Mouse (Mus musculus) heart, embryonic 12.5 days (tissue): ENCODE results near the gene Akt2. TPM values are rescaled to one million over a fixed set of nuclear protein-coding genes. Genes with fewer than 3 reads are reported as not detected.

ENCODE experiments used
- ATAC-seq: fragments of 200-750 bp; cut with Nextera tagmentation; 2 replicates; pipeline ENCODE4 v1.8.0; 2017; ENCODE audit warnings: moderate TSS enrichment, moderate library complexity; ENCODE audit not compliant: insufficient number of reproducible peaks, low FRiP score
- H3K27ac ChIP-seq: fragments of 300-500 bp; sonication (generic); 2 replicates; pipeline ENCODE4 v1.5.1; 2016; ENCODE audit warnings: mild to moderate bottlenecking, moderate library complexity; ENCODE audit not compliant: poor library complexity, severe bottlenecking
- H3K27me3 ChIP-seq: fragments of 300-500 bp; sonication (generic); replicated peaks from 2 replicates; pipeline ENCODE4 v1.6.1; 2016; ENCODE audit warnings: mild to moderate bottlenecking, moderate library complexity
- H3K36me3 ChIP-seq: fragments of 300-500 bp; sonication (generic); 2 replicates; pipeline ENCODE4 v1.6.1; 2016; ENCODE audit warnings: mild to moderate bottlenecking, moderate library complexity
- H3K4me1 ChIP-seq: fragments of 300-500 bp; sonication (generic); replicated peaks from 2 replicates; pipeline ENCODE4 v1.6.1; 2016; ENCODE audit warnings: mild to moderate bottlenecking
- H3K4me2 ChIP-seq: fragments of 300-500 bp; sonication (generic); 2 replicates; pipeline ENCODE4 v1.6.1; 2016; ENCODE audit warnings: mild to moderate bottlenecking, moderate library complexity
- H3K4me3 ChIP-seq: fragments of 300-500 bp; sonication (generic); 2 replicates; pipeline ENCODE4 v1.5.1; 2016; ENCODE audit warnings: mild to moderate bottlenecking
- H3K9ac ChIP-seq: fragments of 300-500 bp; sonication (generic); 2 replicates; pipeline ENCODE4 v1.6.1; 2016; ENCODE audit warnings: mild to moderate bottlenecking, moderate library complexity
- H3K9me3 ChIP-seq: fragments of 300-500 bp; sonication (generic); replicated peaks from 2 replicates; pipeline ENCODE4 v1.6.1; 2016; ENCODE audit warnings: mild to moderate bottlenecking, moderate library complexity
- WGBS: fragments of 180-500 bp; shearing (Covaris S2); methylation state at CpG from one replicate; pipeline ENCODE4 v1.1.7; 2016; 5-methylcytosine and 5-hydroxymethylcytosine counted together
- polyA plus RNA-seq: library from polyadenylated mRNA; unstranded; fragments of >200 nt; fragmentation: Nextera tagmentation; extraction: Ambion mirVana; gene quantifications from 2 replicates; pipeline ENCODE4 v1.2.1, GENCODE M21; 2016

Akt2 gene
- polyA plus RNA-seq, 1 experiment from 2014 or later: 85.0 TPM

- Histone ChIP-seq H3K27ac (peak overlapping the region; percentile 82), H3K4me2 (peak overlapping the region; percentile 39; the same call in 1 of the 2 replicates), H3K27me3 (no peaks in the 10 kb centered on the region), H3K4me3 (no peak overlapping the region), H3K9ac (no peak overlapping the region), H3K4me1 (peaks cover 22% of the 10 kb centered on the region), H3K36me3 (peaks cover 78% of the 10 kb centered on the region), H3K9me3 (no peaks in the 10 kb centered on the region)
- ATAC-seq: no peak
- 85% methylated on average over 1 of the region's 1 CpGs for WGBS
Observed at GRCm38 (mm10) chr7:27560978-27561377, 30.4 kb upstream of the Akt2 start.

DNA sequence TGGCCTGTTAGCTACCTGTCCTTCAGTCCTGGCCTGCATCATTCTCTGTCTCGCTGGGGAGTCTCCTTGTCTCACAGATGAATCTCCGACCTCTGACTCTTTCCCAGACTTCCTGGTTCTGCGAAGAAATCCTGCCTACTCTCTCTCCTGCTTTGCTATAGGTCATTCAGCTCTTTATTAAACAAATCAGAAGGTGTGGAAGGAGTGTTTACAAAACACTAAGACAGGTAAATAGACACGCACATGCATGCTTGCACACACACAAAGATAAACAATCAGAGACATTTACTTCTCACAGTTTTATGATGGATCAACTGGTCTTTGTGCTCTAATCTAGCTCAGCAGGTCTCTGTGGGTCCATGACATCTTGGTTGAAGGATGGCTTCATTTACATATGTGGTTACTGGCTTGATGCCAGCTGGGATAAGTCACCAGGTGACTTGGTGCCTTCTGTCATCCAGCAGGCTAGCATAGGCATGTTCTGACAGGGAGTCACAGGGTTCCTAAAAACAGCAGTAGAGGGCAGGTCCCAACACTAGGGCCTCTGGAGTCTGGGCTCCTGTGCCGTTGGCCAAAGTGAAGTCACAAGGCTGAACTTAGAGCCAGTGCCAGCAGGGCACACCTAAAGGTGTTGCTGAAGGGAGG, 21.6 kb upstream of the Akt2 start:
- H3K4me1 ChIP-seq: no peaks in the 10 kb centered on the region
- no peak overlapping the region for H3K4me3 ChIP-seq
- H3K27me3 ChIP-seq: no peaks in the 10 kb centered on the region
- H3K36me3 ChIP-seq: peaks cover 87% of the 10 kb centered on the region
- ATAC-seq: no peak
- WGBS: 87% methylated on average over 5 of the region's 5 CpGs
- H3K9me3 ChIP-seq: no peaks in the 10 kb centered on the region
- no peak overlapping the region for H3K9ac ChIP-seq
- H3K4me2 ChIP-seq: no peak overlapping the region
- H3K27ac ChIP-seq: no peak overlapping the region

GRCm38 (mm10) chr7:27572133-27572532, 19.2 kb upstream of the Akt2 start:
- no peak overlapping the region for H3K27ac ChIP-seq
- peaks cover 88% of the 10 kb centered on the region for H3K36me3 ChIP-seq
- H3K4me2 ChIP-seq: no peak overlapping the region
- ATAC-seq: no peak
- no peak overlapping the region for H3K4me3 ChIP-seq
- 93% methylated on average over 4 of the region's 4 CpGs for WGBS
- no peaks in the 10 kb centered on the region for H3K4me1 ChIP-seq
- H3K27me3 ChIP-seq: no peaks in the 10 kb centered on the region
- H3K9me3 ChIP-seq: no peaks in the 10 kb centered on the region
- no peak overlapping the region for H3K9ac ChIP-seq

DNA sequence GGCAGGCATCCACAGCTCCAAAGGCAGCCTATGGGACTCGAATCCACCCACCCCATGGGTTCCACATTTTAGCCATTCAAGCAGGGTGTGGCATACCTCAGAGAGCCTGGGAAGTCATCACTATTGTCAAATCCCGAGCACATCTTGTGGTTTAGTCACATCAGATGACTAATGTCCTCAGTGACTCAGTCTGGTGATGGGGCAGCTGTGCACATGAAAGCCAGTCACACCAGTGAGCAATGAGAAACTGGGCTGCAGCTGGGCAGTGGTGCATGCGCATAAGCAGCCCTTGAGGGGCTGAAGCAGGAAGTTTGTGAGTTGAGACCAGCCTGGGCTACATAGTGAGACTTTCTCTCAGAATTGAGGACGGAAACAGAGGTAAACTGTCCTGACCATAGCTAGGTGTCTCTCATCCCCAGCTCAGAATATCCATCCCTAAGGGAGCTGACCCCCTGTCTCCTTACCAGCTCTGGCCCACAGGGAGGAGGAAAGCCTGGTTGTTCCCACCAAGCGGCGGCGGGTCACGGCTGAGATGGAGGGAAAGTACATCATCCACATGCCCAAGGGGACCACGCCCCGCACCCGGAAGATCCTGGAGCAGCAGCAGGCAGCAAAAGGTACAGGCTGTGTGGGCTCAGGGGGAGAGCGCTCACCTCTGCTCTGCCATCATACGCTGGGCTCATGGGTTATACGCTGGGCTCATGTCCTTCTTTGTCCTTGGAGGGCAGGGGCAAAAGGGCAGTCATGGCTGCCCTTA, 17.1 kb upstream of the Akt2 start:
- H3K27ac ChIP-seq: no peak overlapping the region
- H3K4me1 ChIP-seq: no peaks in the 10 kb centered on the region
- ATAC-seq: no peak
- H3K36me3 ChIP-seq: peaks cover 89% of the 10 kb centered on the region
- 90% methylated on average over 14 of the region's 14 CpGs for WGBS
- no peak overlapping the region for H3K4me3 ChIP-seq
- H3K4me2 ChIP-seq: no peak overlapping the region
- no peaks in the 10 kb centered on the region for H3K9me3 ChIP-seq
- no peak overlapping the region for H3K9ac ChIP-seq
- H3K27me3 ChIP-seq: no peaks in the 10 kb centered on the region

GRCm38 (mm10) chr7:27576914-27577313, 14.4 kb upstream of the Akt2 start:
- 66% methylated on average over 6 of the region's 6 CpGs for WGBS
- Histone ChIP-seq H3K27me3 (no peaks in the 10 kb centered on the region), H3K27ac (no peak overlapping the region), H3K4me1 (no peaks in the 10 kb centered on the region), H3K9ac (no peak overlapping the region), H3K4me3 (no peak overlapping the region), H3K4me2 (no peak overlapping the region), H3K36me3 (peaks cover 90% of the 10 kb centered on the region), H3K9me3 (no peaks in the 10 kb centered on the region)
- ATAC-seq: no peak

GRCm38 (mm10) chr7:27577589-27577988, 13.8 kb upstream of the Akt2 start:
- H3K4me2 ChIP-seq: no peak overlapping the region
- ATAC-seq: no peak
- peaks cover 90% of the 10 kb centered on the region for H3K36me3 ChIP-seq
- no peaks in the 10 kb centered on the region for H3K4me1 ChIP-seq
- no peaks in the 10 kb centered on the region for H3K9me3 ChIP-seq
- H3K27me3 ChIP-seq: no peaks in the 10 kb centered on the region
- no peak overlapping the region for H3K27ac ChIP-seq
- no peak overlapping the region for H3K9ac ChIP-seq
- 89% methylated on average over 6 of the region's 6 CpGs for WGBS
- H3K4me3 ChIP-seq: no peak overlapping the region

GRCm38 (mm10) chr7:27578465-27578864, 12.9 kb upstream of the Akt2 start:
- no peaks in the 10 kb centered on the region for H3K4me1 ChIP-seq
- H3K9ac ChIP-seq: no peak overlapping the region
- no peak overlapping the region for H3K27ac ChIP-seq
- no peak for ATAC-seq
- 83% methylated on average over 7 of the region's 7 CpGs for WGBS
- peaks cover 97% of the 10 kb centered on the region for H3K36me3 ChIP-seq
- no peaks in the 10 kb centered on the region for H3K9me3 ChIP-seq
- H3K4me2 ChIP-seq: no peak overlapping the region
- no peaks in the 10 kb centered on the region for H3K27me3 ChIP-seq
- no peak overlapping the region for H3K4me3 ChIP-seq

- Histone ChIP-seq H3K27ac (no peak overlapping the region), H3K36me3 (peaks cover 81% of the 10 kb centered on the region)
Observed at GRCm38 (mm10) chr7:27580380-27581174, 10.8 kb upstream of the Akt2 start.

DNA sequence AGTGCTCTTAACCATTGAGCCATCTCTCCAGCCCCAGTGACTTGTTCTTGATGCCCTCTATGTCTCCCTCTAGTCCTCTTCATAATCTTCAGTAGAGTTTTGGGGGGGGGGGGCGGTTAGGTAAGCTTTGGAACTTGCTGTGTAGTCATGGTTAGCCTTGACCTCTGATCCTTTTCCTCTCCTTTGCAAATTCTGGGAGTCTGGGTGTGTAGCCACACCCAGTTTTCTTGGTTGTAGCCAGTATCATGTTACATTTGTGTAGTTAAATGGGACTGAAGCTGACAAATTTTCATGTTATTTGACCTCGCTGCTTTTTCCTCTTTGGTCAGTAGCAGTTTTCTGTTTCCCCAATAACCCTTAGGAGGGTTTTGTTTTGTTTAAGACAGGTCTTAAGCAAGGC, 4.5 kb upstream of the Akt2 start:
- no peaks in the 10 kb centered on the region for H3K4me1 ChIP-seq
- no peaks in the 10 kb centered on the region for H3K9me3 ChIP-seq
- no peak overlapping the region for H3K9ac ChIP-seq
- H3K4me2 ChIP-seq: no peak overlapping the region
- H3K27ac ChIP-seq: no peak overlapping the region
- no peaks in the 10 kb centered on the region for H3K27me3 ChIP-seq
- H3K4me3 ChIP-seq: no peak overlapping the region
- H3K36me3 ChIP-seq: peaks cover 21% of the 10 kb centered on the region
- no peak for ATAC-seq
- 75% methylated on average over 2 of the region's 2 CpGs for WGBS

More at GRCm38 (mm10) chr7:27580380-27581174, 10.8 kb upstream of the Akt2 start:
- Histone ChIP-seq H3K4me1 (no peaks in the 10 kb centered on the region), H3K4me3 (no peak overlapping the region), H3K9me3 (no peaks in the 10 kb centered on the region), H3K9ac (no peak overlapping the region), H3K4me2 (no peak overlapping the region), H3K27me3 (no peaks in the 10 kb centered on the region)
- WGBS: 88% methylated on average over 14 of the region's 14 CpGs
- ATAC-seq: no peak

GRCm38 (mm10) chr7:27587741-27588140, 3.6 kb upstream of the Akt2 start:
- H3K27me3 ChIP-seq: no peaks in the 10 kb centered on the region
- H3K36me3 ChIP-seq: peaks cover 12% of the 10 kb centered on the region
- no peak overlapping the region for H3K4me3 ChIP-seq
- no peak overlapping the region for H3K4me2 ChIP-seq
- H3K9ac ChIP-seq: no peak overlapping the region
- 90% methylated on average over 2 of the region's 2 CpGs for WGBS
- no peak overlapping the region for H3K27ac ChIP-seq
- no peak for ATAC-seq
- H3K9me3 ChIP-seq: no peaks in the 10 kb centered on the region
- H3K4me1 ChIP-seq: peaks cover 3% of the 10 kb centered on the region

GRCm38 (mm10) chr7:27590088-27590487, 1.3 kb upstream of the Akt2 start:
- Histone ChIP-seq H3K9me3 (no peaks in the 10 kb centered on the region), H3K27me3 (no peaks in the 10 kb centered on the region), H3K9ac (no peak overlapping the region), H3K4me1 (peaks cover 25% of the 10 kb centered on the region), H3K27ac (no peak overlapping the region), H3K36me3 (0 out of 2 replicates have a peak, but pooled peaks cover 4% of the 10 kb centered on the region), H3K4me2 (no peak overlapping the region), H3K4me3 (no peak overlapping the region)
- 91% methylated on average over 4 of the region's 4 CpGs for WGBS
- ATAC-seq: no peak
